Mouse (Mus musculus) bone marrow, adult 2 months (tissue): ENCODE results near the gene Angptl6.

Source experiments
- CTCF ChIP-seq: fragments of 200-500 bp; IDR thresholded peaks from 2 replicates; pipeline ENCODE4 v1.5.1; 2011; ENCODE audit warnings: low read length, control low read depth; ENCODE audit not compliant: control insufficient read depth, insufficient read depth
- POLR2A ChIP-seq: fragments of 200-500 bp; IDR thresholded peaks from 2 replicates; pipeline ENCODE4 v1.6.1; 2011; ENCODE audit warnings: low read depth, mild to moderate bottlenecking, control low read depth, low read length, borderline replicate concordance; ENCODE audit not compliant: control insufficient read depth

- TF ChIP-seq POLR2A: no peak
- no peak for TF ChIP-seq CTCF
These were observed 15.1 kb upstream of the Angptl6 start for GRCm38 (mm10) chr9:20894629-20895028.
